Mouse (Mus musculus): ENCODE measurements around the gene Prorsd1.

Prorsd1 gene

DNA sequence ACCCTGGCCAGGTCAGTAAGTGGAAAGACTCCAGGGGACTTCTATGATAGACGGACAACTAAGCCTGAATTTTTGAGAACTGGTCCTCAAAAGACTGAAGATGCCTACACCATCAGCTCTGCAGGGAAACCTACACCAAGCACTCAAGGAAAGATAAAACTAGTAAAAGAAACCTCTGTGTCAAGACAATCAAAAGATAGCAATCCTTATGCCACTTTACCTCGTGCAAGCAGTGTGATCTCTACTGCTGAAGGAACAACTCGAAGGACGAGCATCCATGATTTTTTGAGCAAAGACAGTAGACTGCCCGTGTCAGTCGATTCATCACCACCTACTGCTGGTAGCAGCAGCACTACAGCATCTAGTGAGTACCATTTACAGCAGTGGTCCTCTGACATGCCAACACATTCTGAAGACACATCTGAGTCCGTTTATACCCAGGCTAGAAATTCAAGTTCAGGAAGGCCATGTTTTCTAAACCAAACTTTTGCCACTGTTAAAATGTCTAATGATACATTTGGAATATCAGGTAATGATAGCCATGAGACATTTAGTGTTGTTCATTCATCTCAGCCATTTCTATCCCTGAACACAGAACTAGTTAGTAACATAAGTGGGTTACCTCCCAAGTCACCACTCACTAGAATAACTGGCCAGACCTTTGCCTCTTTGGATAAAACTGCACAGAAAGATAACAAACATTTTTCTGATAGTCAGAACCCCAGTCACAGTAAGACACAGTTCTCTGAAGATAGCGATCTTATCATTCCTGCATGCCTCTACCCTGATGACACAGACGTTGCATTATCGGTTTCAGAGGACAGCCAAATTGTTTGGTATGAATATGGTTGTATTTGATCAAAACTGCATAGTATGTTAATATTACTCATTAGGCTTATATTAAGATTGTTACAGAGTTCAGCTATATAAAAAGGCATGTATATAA is 10.6 kb downstream of the Prorsd1 start:
- no peak for DNase-seq (ENCODE audit: extremely low read depth, low read depth, low spot score)

GRCm38 (mm10) chr11:29496962-29497361 is 17.9 kb downstream of the Prorsd1 start:
- no peak for DNase-seq (ENCODE audit: extremely low read depth, low read depth, low spot score)

DNA sequence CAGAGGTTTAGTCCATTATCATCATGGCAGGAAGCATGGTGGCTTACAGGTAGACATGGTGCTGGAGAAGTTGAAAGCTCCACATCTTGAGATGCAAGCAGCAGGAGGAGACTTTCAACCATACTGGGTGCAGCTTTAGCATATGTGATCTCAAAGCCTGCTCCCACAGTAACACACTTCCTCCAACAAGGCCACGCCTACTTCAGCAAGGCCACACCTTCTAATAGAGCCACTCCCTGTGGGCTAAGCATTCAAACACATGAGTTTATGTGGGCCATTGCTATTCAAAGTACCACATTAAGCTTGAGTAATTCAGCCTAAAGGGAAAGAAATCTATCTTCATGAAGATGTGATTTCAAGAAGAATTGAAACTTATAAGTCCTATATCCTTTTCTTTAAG is 21.7 kb downstream of the Prorsd1 start:
- DNase-seq (ENCODE audit: extremely low read depth, low read depth, low spot score), result no peak

DNA sequence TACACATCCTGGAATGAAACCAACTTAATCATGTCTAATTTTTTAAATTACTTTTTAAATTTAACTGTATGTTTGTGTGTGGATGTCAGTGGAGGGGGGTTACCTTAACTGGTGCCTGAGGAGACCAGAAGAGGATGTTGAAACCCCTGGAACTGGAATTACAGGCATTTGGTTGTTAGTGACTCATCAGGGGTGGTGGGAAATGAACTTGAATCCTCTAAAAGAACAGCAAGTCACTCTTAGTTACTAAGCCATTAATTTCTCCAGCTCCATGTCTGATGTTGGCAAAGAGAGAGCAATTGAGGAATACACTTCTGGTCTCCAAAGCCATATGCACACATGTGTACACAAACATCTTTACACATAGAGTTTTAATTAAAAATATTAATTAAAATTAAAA is 40.2 kb downstream of the Prorsd1 start:
- DNase-seq (ENCODE audit: extremely low read depth, low read depth, low spot score), result no peak
